Mouse (Mus musculus) neural tube, embryonic 14.5 days (tissue): ENCODE measurements around the gene Iscu. TPM values are rescaled to one million over a fixed set of nuclear protein-coding genes. Genes with fewer than 3 reads are reported as not detected.

Experiments
- ATAC-seq: fragments of 200-750 bp; cut with Nextera tagmentation; 2 replicates; pipeline ENCODE4 v1.8.0; 2017; ENCODE audit warnings: low read depth, mild to moderate bottlenecking, moderate TSS enrichment, moderate library complexity
- H3K27ac ChIP-seq: fragments of 300-500 bp; sonication (generic); 2 replicates; pipeline ENCODE4 v1.5.1; 2014; ENCODE audit warnings: low read depth, mild to moderate bottlenecking, control low read depth, low read length, moderate library complexity, mixed read lengths
- H3K27me3 ChIP-seq: fragments of 300-500 bp; sonication (generic); 2 replicates; pipeline ENCODE4 v1.6.1; 2014; ENCODE audit warnings: low read length; ENCODE audit not compliant: control insufficient read depth, insufficient read depth
- H3K36me3 ChIP-seq: fragments of 300-500 bp; sonication (generic); 2 replicates; pipeline ENCODE4 v1.6.1; 2014; ENCODE audit warnings: low read length, mixed read lengths; ENCODE audit not compliant: control insufficient read depth, insufficient read depth
- H3K4me1 ChIP-seq: fragments of 300-500 bp; sonication (generic); 2 replicates; pipeline ENCODE4 v1.6.1; 2014; ENCODE audit warnings: low read length; ENCODE audit not compliant: control insufficient read depth, insufficient read depth
- H3K4me2 ChIP-seq: fragments of 300-500 bp; sonication (generic); 2 replicates; pipeline ENCODE4 v1.6.1; 2014; ENCODE audit warnings: mild to moderate bottlenecking, low read depth, low read length, control low read depth
- H3K4me3 ChIP-seq: fragments of 300-500 bp; sonication (generic); 2 replicates; pipeline ENCODE4 v1.5.1; 2014; ENCODE audit warnings: low read depth, low read length, control low read depth, mixed read lengths
- H3K9ac ChIP-seq: fragments of 300-500 bp; sonication (generic); replicated peaks from 2 replicates; pipeline ENCODE4 v1.6.1; 2014; ENCODE audit warnings: low read depth, mild to moderate bottlenecking, control low read depth, low read length, mixed read lengths
- H3K9me3 ChIP-seq: fragments of 300-500 bp; sonication (generic); 2 replicates; pipeline ENCODE4 v1.6.1; 2016; ENCODE audit warnings: low read length; ENCODE audit not compliant: control insufficient read depth
- WGBS: fragments of 180-500 bp; shearing (Covaris S2); extraction: QIAGEN DNeasy Blood & Tissue Kit; methylation state at CpG from one replicate; pipeline ENCODE4 v1.1.7; 2014; 5-methylcytosine and 5-hydroxymethylcytosine counted together
- polyA plus RNA-seq: library from polyadenylated mRNA; unstranded; fragments of >200 nt; fragmentation: Nextera tagmentation; extraction: Ambion mirVana; gene quantifications from 2 replicates; pipeline ENCODE4 v1.2.1, GENCODE M21; 2014

The Iscu gene
- 79.5 and 91.3 TPM in 2 replicates for polyA plus RNA-seq

DNA sequence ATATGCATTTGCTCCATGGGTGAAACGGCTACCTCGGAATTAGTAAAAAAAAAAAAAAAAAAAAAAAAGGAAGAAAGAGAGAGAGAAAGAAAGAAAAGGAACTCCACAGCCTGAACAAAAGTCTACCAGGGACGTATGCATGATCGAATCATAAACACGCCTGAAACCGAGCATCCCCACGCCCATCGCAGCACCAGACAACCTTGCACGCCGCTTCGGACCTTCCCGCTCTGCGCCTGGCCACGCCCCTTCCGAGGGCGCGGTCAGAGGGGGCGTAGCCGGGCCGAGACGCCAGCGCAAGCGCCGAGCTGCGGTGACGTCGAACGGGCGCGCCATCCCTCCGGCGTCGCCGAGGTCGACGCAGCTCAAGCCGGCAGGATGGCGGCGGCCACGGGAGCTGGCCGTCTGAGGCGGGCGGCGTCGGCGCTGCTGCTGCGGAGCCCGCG is at the start of gene Iscu, which contains the start of gene Sart3:
TSS of gene Iscu (plus strand) at position 299 of the 446 bp plus-strand sequence.
TSS of gene Sart3 (minus strand) at position 61 of the 446 bp plus-strand sequence.
- ATAC-seq = peak; percentile 82
- H3K9me3 ChIP-seq = no peaks in the 10 kb centered on the region
- WGBS = under 1% methylated on average over 48 of the region's 49 CpGs

GRCm38 (mm10) chr5:113723567-113724237 is 48.8 kb upstream of the Iscu start:
- ATAC-seq = 0 out of 2 replicates have a peak, but pooled peaks have one; percentile 21
- WGBS = 32% methylated on average over 8 of the region's 8 CpGs
- Histone ChIP-seq H3K9me3 (no peaks in the 10 kb centered on the region), H3K4me2 (no peak overlapping the region), H3K4me1 (no peaks in the 10 kb centered on the region), H3K36me3 (no peaks in the 10 kb centered on the region), H3K27me3 (no peaks in the 10 kb centered on the region), H3K4me3 (no peak overlapping the region), H3K9ac (no peak overlapping the region), H3K27ac (no peak overlapping the region)

More for the DNA sequence above, at the start of gene Iscu, which contains the start of gene Sart3:
- peak within 1 kb of the TSS; percentile 93 for H3K9ac ChIP-seq
- peak within 1 kb of the TSS; percentile 98 for H3K4me3 ChIP-seq
- H3K4me1 ChIP-seq = peaks cover 22% of the 10 kb centered on the region; the same call in 1 of the 2 replicates
- H3K27ac ChIP-seq = peak within 1 kb of the TSS; percentile 99
- H3K36me3 ChIP-seq = peaks cover 21% of the 10 kb centered on the region
- no peaks in the 10 kb centered on the region for H3K27me3 ChIP-seq
- peak within 1 kb of the TSS; percentile 85 for H3K4me2 ChIP-seq

GRCm38 (mm10) chr5:113724446-113724845 is 48.1 kb upstream of the Iscu start, which contains the start of gene 1700069L16Rik:
1700069L16Rik (minus strand) TSS chr5:113724772.
- H3K4me1 ChIP-seq = no peaks in the 10 kb centered on the region
- no peaks in the 10 kb centered on the region for H3K9me3 ChIP-seq
- no peaks in the 10 kb centered on the region for H3K36me3 ChIP-seq
- 3% methylated on average over 15 of the region's 15 CpGs for WGBS
- no peak within 1 kb of the TSS for H3K4me3 ChIP-seq
- H3K4me2 ChIP-seq = no peak within 1 kb of the TSS
- no peak within 1 kb of the TSS for H3K27ac ChIP-seq
- H3K9ac ChIP-seq = no peak within 1 kb of the TSS
- ATAC-seq = peak; percentile 70; the same call in 1 of the 2 replicates
- no peaks in the 10 kb centered on the region for H3K27me3 ChIP-seq

DNA sequence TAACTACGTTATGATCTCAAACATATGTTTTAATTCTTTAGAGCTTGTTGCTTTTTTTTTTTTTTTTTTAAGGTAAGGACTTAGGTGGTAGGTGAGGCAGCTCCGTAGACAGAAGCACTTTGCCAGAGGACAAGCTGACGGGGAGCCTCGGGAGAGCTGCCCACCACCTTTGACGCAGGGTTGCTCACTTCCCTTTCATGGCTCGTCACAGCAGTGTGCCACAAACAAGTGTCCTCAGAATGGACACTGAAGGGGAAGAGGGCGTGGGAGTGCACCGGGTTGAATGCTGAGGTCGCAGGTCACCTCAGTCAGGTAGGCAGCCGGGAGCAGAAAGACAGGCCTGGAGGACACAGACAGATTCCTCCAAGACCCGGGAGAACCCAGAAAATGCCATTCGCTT is 47.1 kb upstream of the Iscu start:
- Histone ChIP-seq H3K27me3 (no peaks in the 10 kb centered on the region), H3K4me3 (no peak overlapping the region), H3K36me3 (no peaks in the 10 kb centered on the region), H3K27ac (no peak overlapping the region), H3K9me3 (no peaks in the 10 kb centered on the region), H3K9ac (no peak overlapping the region), H3K4me1 (peaks cover 3% of the 10 kb centered on the region; the same call in 1 of the 2 replicates), H3K4me2 (no peak overlapping the region)
- no peak for ATAC-seq
- 71% methylated on average over 12 of the region's 12 CpGs for WGBS

DNA sequence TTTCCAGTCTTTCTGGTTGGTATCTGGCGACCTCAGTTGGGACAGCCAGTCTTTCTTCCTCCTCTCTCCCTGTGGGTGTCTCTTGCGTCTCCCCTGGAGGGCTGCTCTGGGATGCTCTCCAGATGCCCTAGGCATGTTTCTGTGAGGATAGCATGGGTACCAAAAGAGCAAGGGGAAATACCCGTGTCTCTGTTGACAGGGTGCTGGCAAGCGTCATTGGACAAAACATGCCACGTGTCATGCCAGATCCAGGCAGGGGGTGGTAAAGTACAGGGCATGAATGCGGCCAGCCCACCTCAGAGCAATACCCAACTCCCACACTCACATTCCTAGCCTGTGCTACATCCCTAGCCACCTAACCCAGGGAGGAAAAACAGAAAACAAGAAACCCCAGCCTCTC is 45.9 kb upstream of the Iscu start:
- no peak overlapping the region for H3K27ac ChIP-seq
- H3K9ac ChIP-seq = no peak overlapping the region
- no peak for ATAC-seq
- H3K9me3 ChIP-seq = no peaks in the 10 kb centered on the region
- H3K27me3 ChIP-seq = no peaks in the 10 kb centered on the region
- WGBS = 74% methylated on average over 6 of the region's 6 CpGs
- H3K36me3 ChIP-seq = no peaks in the 10 kb centered on the region
- H3K4me3 ChIP-seq = no peak overlapping the region
- no peak overlapping the region for H3K4me2 ChIP-seq
- H3K4me1 ChIP-seq = peaks cover 6% of the 10 kb centered on the region; the same call in 1 of the 2 replicates

GRCm38 (mm10) chr5:113727238-113727637 is 45.3 kb upstream of the Iscu start:
- no peak for ATAC-seq
- Histone ChIP-seq H3K4me2 (no peak overlapping the region), H3K27ac (no peak overlapping the region), H3K9ac (no peak overlapping the region), H3K9me3 (no peaks in the 10 kb centered on the region), H3K36me3 (no peaks in the 10 kb centered on the region), H3K27me3 (no peaks in the 10 kb centered on the region), H3K4me1 (peaks cover 6% of the 10 kb centered on the region; the same call in 1 of the 2 replicates), H3K4me3 (no peak overlapping the region)
- WGBS = 66% methylated on average over 12 of the region's 12 CpGs

DNA sequence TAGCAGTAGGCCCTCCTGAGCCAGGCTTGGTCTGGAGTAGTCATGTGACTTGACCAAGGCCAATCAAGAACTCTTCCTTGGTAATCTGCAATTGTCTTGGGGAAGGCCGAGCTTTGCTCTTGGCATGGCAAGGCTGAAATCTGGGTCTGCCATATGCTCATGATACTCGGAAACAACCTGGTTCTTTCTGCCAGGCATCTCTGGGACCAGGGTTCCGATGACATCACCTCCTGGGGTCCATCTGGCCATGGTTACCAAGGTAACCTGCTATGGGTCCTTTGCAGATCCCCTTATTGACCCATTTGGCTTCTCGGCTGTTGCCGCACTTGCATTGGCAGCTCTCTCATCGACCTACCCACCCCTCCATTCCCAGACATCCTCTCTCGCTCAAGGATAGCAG is 44.5 kb upstream of the Iscu start:
- 79% methylated on average over 7 of the region's 7 CpGs for WGBS
- Histone ChIP-seq H3K9ac (no peak overlapping the region), H3K27me3 (no peaks in the 10 kb centered on the region), H3K27ac (no peak overlapping the region), H3K4me1 (peaks cover 6% of the 10 kb centered on the region; the same call in 1 of the 2 replicates), H3K4me3 (no peak overlapping the region), H3K4me2 (no peak overlapping the region), H3K9me3 (no peaks in the 10 kb centered on the region), H3K36me3 (no peaks in the 10 kb centered on the region)
- no peak for ATAC-seq

DNA sequence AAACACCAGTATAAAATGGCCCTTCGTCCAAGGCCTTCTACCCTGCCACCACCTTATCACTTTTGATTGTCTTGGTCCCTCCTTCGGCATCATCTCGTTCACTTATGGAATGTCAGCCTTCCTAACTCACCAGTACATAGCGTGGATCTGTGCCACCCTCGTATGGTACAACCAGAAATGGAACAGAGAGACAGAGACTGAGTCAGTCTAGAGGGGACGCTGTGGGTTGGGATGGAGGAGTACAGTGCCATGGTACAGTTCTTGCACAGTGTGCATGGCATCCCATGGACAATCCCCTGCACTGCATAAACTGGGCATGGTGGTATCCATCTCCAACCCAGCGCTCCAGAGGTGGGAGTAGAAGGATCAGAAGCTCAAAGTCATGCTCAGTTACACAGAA is 43.9 kb upstream of the Iscu start:
- Histone ChIP-seq H3K4me1 (peaks cover 6% of the 10 kb centered on the region; the same call in 1 of the 2 replicates), H3K36me3 (no peaks in the 10 kb centered on the region), H3K9ac (no peak overlapping the region), H3K27me3 (no peaks in the 10 kb centered on the region), H3K4me2 (no peak overlapping the region), H3K4me3 (no peak overlapping the region), H3K9me3 (no peaks in the 10 kb centered on the region), H3K27ac (no peak overlapping the region)
- 89% methylated on average over 7 of the region's 7 CpGs for WGBS
- ATAC-seq = no peak

- H3K4me2 ChIP-seq = no peak overlapping the region
- H3K4me1 ChIP-seq = peaks cover 6% of the 10 kb centered on the region
- H3K27me3 ChIP-seq = no peaks in the 10 kb centered on the region
- no peak overlapping the region for H3K4me3 ChIP-seq
- H3K9me3 ChIP-seq = no peaks in the 10 kb centered on the region
- H3K9ac ChIP-seq = no peak overlapping the region
- 0 out of 2 replicates have a peak overlapping the region, but pooled peaks have one; percentile 4 for H3K27ac ChIP-seq
- no peaks in the 10 kb centered on the region for H3K36me3 ChIP-seq
- WGBS = 58% methylated on average over 7 of the region's 7 CpGs
- ATAC-seq = no peak
Measured at GRCm38 (mm10) chr5:113730641-113731121, 41.9 kb upstream of the Iscu start.
